Mouse (Mus musculus): ENCODE measurements around the gene Olfr1355. TPM values are rescaled to one million over a fixed set of nuclear protein-coding genes. Genes with fewer than 3 reads are reported as not detected.
"Not testable (repeated sequence)": the region's sequence is repeated elsewhere in the genome, so short reads cannot be mapped to it uniquely, and the experiment has no call there.

Gene Olfr1355
- not detected in 2 replicates for polyA plus RNA-seq (2016; fragmentation: Nextera tagmentation; extraction: Ambion mirVana)

- Histone ChIP-seq H3K9me3 (replicated peaks) (no peaks in the 10 kb centered on the region), H3K4me2 (replicated peaks) (no peak within 1 kb of the TSS), H3K4me1 (no peaks in the 10 kb centered on the region), H3K27me3 (no peaks in the 10 kb centered on the region), H3K4me3 (no peak within 1 kb of the TSS), H3K9ac (no peak within 1 kb of the TSS), H3K36me3 (no peaks in the 10 kb centered on the region), H3K27ac (no peak within 1 kb of the TSS)
- 70% methylated on average over 2 of the region's 2 CpGs for WGBS
- no peak for ATAC-seq (ENCODE audit: low FRiP score)
Measured at GRCm38 (mm10) chr10:78875240-78875639, at the start of gene Olfr1355. Olfr1355 (plus strand) TSS chr10:78875540.

GRCm38 (mm10) chr10:78840456-78840855, 34.9 kb upstream of the Olfr1355 start:
- not testable (repeated sequence) for H3K4me3 ChIP-seq

GRCm38 (mm10) chr10:78852066-78852465, 23.3 kb upstream of the Olfr1355 start, which contains the start of gene Olfr1356:
Olfr1356 (minus strand) TSS chr10:78852166.
- H3K4me3 ChIP-seq, result no peak within 1 kb of the TSS
- WGBS, result 89% methylated on average over 2 of the region's 2 CpGs
- no peaks in the 10 kb centered on the region for H3K4me1 ChIP-seq
- H3K9ac ChIP-seq, result no peak within 1 kb of the TSS
- no peak within 1 kb of the TSS for H3K4me2 ChIP-seq (replicated peaks)
- H3K27ac ChIP-seq, result no peak within 1 kb of the TSS
- ATAC-seq (ENCODE audit: low FRiP score), result no peak
- no peaks in the 10 kb centered on the region for H3K27me3 ChIP-seq
- H3K36me3 ChIP-seq, result no peaks in the 10 kb centered on the region
- no peaks in the 10 kb centered on the region for H3K9me3 ChIP-seq (replicated peaks)

More at GRCm38 (mm10) chr10:78840456-78840855, 34.9 kb upstream of the Olfr1355 start:
- H3K36me3 ChIP-seq; H3K9me3 ChIP-seq (replicated peaks); H3K27ac ChIP-seq; H3K9ac ChIP-seq; ATAC-seq (ENCODE audit: low FRiP score); H3K27me3 ChIP-seq; H3K4me2 ChIP-seq (replicated peaks); H3K4me1 ChIP-seq: not testable (repeated sequence)
- 93% methylated on average over 12 of the region's 12 CpGs for WGBS

GRCm38 (mm10) chr10:78912871-78913270, 37.5 kb downstream of the Olfr1355 start, which contains the start of gene Olfr1354:
Olfr1354 (plus strand) TSS chr10:78913171.
- H3K9me3 ChIP-seq (replicated peaks); H3K4me1 ChIP-seq; H3K9ac ChIP-seq; H3K36me3 ChIP-seq; H3K27me3 ChIP-seq; ATAC-seq (ENCODE audit: low FRiP score); H3K27ac ChIP-seq; H3K4me2 ChIP-seq (replicated peaks); H3K4me3 ChIP-seq: not testable (repeated sequence)
- 74% methylated on average over 1 of the region's 1 CpGs for WGBS

Other genes starting within 250 kb of the Olfr1355 start
- 0.13 TPM in 1 of 2 replicates, not detected in the other for gene Casp14, start 157.2 kb upstream of the Olfr1355 start, polyA plus RNA-seq (2016; fragmentation: Nextera tagmentation; extraction: Ambion mirVana)
- gene Ccdc105, start 122.5 kb upstream of the Olfr1355 start, polyA plus RNA-seq (2016; fragmentation: Nextera tagmentation; extraction: Ambion mirVana), result 0.17 and 0.31 TPM in 2 replicates
- gene Slc1a6, start 95.0 kb upstream of the Olfr1355 start, polyA plus RNA-seq (2016; fragmentation: Nextera tagmentation; extraction: Ambion mirVana), result 2.0 and 2.2 TPM in 2 replicates
- not detected in 2 replicates for gene Olfr1356, start 23.4 kb upstream of the Olfr1355 start, polyA plus RNA-seq (2016; fragmentation: Nextera tagmentation; extraction: Ambion mirVana)
- not detected in 2 replicates for gene Olfr1354, start 37.6 kb downstream of the Olfr1355 start, polyA plus RNA-seq (2016; fragmentation: Nextera tagmentation; extraction: Ambion mirVana)
- not detected in 2 replicates for gene Olfr8, start 75.1 kb downstream of the Olfr1355 start, polyA plus RNA-seq (2016; fragmentation: Nextera tagmentation; extraction: Ambion mirVana)
- gene Olfr1353, start 87.8 kb downstream of the Olfr1355 start, polyA plus RNA-seq (2016; fragmentation: Nextera tagmentation; extraction: Ambion mirVana), result not detected in 2 replicates
- gene Olfr1352, start 105.5 kb downstream of the Olfr1355 start, polyA plus RNA-seq (2016; fragmentation: Nextera tagmentation; extraction: Ambion mirVana), result not detected in 2 replicates
- gene Olfr1351, start 136.9 kb downstream of the Olfr1355 start, polyA plus RNA-seq (2016; fragmentation: Nextera tagmentation; extraction: Ambion mirVana), result not detected in 2 replicates
- gene Olfr57, start 153.2 kb downstream of the Olfr1355 start, polyA plus RNA-seq (2016; fragmentation: Nextera tagmentation; extraction: Ambion mirVana), result 0.34 TPM in 1 of 2 replicates, not detected in the other
- 53.3 and 56.2 TPM in 2 replicates for gene 2610008E11Rik, start 222.1 kb downstream of the Olfr1355 start, polyA plus RNA-seq (2016; fragmentation: Nextera tagmentation; extraction: Ambion mirVana)

Data from hindbrain, embryonic 12.5 days (tissue).